Mouse (Mus musculus): ENCODE data around the gene Abcc3.
A peak's percentile ranks its signal among the peaks of the same experiment; 100 is the strongest.

Gene Abcc3

DNA sequence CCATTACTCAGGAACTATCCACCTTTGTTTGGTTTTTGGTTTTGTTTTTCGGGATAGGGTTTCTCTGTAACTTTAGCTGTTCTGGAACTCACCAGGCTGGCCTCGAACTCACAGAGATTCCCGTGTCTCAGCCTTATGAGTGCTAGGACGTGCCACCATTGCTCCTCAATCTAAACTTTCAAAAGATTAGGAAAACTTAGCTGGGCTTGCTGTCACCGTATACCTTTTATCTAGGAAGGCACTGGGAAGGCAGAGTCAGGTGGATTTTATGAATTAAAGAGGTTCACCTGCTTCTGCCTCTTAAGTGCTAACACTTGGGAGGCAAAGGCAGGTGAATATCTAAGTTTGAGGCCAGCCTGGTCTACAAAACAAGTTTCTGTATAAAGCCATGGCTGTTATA lies 70.2 kb downstream of the Abcc3 start:
- no peak for DNase-seq

DNA sequence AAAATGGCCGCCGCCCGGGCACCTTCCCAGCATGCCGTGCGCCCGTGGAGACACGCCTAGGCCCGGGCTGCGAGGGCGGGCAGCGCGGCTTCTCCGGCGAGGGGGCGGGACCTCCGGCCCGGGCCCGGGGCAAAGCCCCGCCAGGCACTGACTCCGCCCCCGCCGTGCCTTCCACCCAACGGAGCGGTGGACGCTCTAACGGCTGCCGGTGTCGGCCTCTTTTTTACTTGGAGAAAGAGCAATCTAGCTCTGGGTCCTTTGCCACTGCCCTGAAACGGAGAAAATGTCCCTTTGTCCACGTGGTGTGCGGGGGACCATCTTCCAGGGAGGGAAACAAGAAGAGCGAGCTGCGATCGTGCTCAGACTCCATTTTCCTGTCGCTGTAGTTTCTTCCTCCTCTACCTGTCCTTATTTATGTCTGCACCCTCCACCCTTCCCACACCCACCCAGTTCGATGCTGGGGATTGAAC lies 70.8 kb downstream of the Abcc3 start, which contains the start of gene Luc7l3:
Gene Luc7l3 (minus strand): TSS at position 58 of the 470 bp plus-strand sequence.
- DNase-seq: peak; percentile 94

DNA sequence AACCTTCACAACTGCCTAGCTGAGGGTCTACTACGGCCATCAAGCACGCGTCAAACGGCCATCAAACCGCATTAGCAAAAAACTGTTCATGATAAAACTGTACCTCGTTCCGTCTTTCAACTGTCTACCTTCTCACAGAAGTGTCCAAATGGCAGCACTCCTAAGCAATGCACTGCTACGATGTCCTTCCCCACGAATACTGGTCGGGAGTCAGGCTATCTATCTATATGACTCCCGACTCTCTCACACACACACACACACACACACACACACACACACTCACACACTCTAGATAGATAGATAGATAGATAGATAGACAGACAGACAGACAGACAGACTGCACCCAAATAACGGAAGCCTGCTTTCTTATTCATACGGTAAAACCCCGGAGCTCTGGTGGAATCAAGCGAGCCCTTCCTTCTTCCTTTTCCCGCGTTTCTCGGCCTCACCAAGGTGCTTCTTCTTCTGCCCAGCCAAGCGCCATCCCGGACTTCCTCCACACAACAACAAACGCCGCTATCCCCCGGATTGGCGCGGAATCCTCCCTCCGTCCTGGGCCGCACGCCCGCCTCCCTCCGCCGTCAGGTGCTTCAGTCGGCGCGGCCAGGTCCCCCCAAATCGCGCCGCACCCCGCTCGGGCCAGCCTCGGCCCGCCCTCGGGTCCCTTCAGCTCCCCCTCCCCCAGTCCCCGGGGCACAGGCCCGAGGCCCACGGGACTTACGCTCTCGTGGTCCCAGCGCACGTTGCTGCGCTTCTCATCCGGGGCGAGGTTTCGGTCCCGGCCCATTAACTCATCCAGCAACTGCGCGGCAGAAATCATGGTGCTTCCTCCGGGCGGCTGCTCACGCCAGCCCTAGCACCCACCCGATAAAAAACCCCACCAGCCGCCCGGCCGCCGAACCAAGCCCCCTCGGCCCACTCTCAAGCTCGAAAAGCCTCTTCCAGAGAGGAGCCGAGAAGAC lies 71.5 kb downstream of the Abcc3 start:
- DNase-seq: no peak

DNA sequence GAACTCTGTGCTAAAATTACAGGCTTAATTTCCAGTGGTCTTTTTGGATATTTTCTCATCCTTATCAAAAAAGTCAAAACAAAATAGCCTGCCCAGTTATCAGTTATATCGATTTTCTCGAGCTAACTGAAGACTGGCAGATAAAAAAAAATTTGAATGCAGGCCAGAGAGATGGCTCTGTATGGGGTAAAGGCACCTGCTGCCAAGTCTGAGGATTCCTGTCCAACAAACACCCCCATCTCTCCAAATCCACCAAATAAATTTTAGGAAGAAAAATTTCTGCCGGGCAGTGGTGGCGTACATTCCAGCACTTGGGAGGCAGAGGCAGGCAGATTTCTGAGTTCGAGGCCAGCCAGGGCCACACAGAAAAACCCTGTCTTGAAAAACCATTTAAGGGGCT lies 74.7 kb downstream of the Abcc3 start:
- no peak for DNase-seq

GRCm38 (mm10) chr11:94317515-94317914 lies 75.3 kb downstream of the Abcc3 start:
- no peak for DNase-seq

DNA sequence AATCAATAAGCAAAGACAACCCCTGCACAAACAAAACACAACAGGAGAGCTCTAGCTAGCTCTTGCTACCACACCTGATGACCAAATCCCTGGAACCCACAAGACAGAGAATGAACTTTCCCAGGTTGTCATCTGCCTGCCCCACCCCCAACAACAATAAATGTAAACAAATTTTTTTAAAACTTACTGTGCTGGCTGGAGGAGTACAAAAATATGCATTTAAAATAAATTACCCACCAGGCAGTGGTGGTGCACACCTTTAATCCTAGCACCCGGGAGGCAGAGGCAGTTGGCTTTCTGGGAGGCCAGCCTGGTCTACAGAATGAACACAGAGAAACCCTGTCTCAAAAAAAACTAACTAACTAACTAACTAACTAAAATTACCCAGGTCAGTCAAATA lies 75.8 kb downstream of the Abcc3 start:
- DNase-seq: no peak

GRCm38 (mm10) chr11:94316528-94316927 lies 76.3 kb downstream of the Abcc3 start:
- DNase-seq: no peak

GRCm38 (mm10) chr11:94315308-94315707 lies 77.5 kb downstream of the Abcc3 start:
- DNase-seq: no peak

GRCm38 (mm10) chr11:94314098-94314652 lies 78.6 kb downstream of the Abcc3 start:
- DNase-seq: no peak

GRCm38 (mm10) chr11:94312733-94313132 lies 80.1 kb downstream of the Abcc3 start:
- no peak for DNase-seq

DNA sequence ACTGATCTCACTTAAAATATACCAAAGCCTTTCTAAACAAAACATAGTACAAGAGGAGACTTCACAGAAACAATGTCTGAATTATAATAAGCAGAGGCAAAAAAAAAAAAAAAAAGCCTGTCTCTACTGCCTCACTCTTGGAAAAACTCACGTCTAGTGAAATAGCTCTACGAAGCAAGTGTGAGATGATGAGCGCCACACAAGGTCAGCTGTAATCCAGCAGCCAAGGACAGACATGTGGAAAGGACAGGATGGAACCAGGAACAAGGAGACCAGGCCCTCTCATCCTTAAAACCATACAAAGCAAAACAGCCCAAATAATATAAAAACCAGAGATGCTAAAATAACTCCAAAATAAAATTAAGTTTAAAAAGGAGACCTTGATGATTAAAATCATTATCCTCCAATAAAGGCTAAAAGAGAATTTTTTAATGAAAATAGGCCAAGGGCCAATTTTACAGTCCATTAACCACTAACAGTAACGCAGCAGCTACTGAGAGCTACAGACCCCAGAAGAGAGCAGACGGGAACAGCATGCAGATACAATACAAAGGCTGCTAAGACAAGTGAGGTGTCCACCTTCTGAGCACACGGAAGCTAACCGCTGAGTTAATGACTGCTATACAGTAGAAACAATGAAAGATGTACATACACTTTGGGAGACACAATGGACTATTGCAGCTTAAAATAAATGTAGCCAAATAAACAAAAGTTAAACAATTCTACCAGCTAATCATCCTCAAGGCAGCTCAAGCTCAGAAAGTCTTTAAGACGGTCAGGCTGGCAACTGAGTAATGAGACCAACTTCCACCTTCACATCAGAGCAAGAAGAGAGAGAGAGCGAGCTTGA lies 97.6 kb downstream of the Abcc3 start:
- no peak for DNase-seq
